Mouse (Mus musculus) cortical plate, adult 2 months (tissue): ENCODE measurements at regions not wholly inside any gene's neighbourhood (a gene's known extent, or its start where the extent isn't known, plus 50 kb on each side); places are given as distances from the start of the nearest gene placed in this dataset.

Experiments used
- CTCF ChIP-seq: fragments of 200-500 bp; IDR thresholded peaks from 2 replicates; pipeline ENCODE4 v1.5.1; 2011; ENCODE audit warnings: mild to moderate bottlenecking, control low read depth, low read length; ENCODE audit not compliant: insufficient read depth; ENCODE audit errors: extremely low read depth
- POLR2A ChIP-seq: fragments of 200-500 bp; IDR thresholded peaks from 2 replicates; pipeline ENCODE4 v1.6.1; 2011; ENCODE audit warnings: mild to moderate bottlenecking, low read length, control low read depth; ENCODE audit not compliant: insufficient read depth; ENCODE audit errors: extremely low read depth

DNA sequence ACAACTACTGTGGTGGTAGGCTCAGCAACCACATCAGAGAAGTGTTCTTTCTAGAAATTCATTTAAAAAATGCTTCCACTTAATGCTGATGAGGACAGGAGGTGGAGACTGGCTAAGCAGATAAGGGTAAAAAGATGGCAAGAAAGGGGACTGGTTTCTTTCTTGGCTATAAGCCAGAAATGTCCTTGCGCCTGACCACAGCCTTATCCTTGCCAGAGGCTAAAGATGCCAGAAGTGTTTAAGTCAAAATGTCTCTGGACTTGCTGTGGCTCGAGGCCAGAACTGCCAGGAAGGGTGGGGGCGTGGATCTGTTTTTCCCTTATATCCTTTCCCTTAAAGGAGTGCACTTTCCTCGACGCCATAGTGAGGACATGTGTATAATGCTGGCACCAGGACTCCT lies 133.7 kb downstream of the Drd1 start:
- TF ChIP-seq CTCF: no peak
- no peak for TF ChIP-seq POLR2A
